Mouse (Mus musculus) megakaryocyte, embryonic 14.5 days (primary cell): Measurements from ENCODE around the gene Kif1b.

Experiments used
- FLI1 ChIP-seq: IDR thresholded peaks from 2 replicates; pipeline ENCODE4 v1.6.1; 2012; ENCODE audit warnings: low read length, inconsistent platforms, mixed read lengths
- GATA1 ChIP-seq: IDR thresholded peaks from 3 replicates; pipeline ENCODE4 v1.6.1; 2012; ENCODE audit warnings: mixed read lengths, low read length, inconsistent platforms, borderline replicate concordance

DNA sequence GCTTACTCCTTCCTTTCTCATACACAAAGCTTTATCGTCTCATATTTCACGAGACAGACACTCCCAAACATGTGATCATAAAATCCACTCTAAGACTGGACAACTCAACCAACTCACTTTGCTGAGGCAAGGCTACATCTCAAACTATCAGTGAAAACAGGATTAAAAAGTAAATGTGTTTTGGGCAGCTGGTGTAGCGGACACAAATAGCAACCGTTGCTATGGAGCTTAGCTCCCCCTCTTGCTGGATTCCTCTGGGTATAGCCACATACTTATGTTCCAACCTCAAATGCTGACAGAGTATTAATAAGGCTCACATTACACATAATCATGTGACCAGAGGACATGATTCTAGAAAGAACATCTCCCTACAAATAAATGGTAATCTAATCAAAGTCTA, 29.9 kb downstream of the Kif1b start:
- TF ChIP-seq FLI1 (no peak), GATA1 (no peak)
